Mouse (Mus musculus) kidney, adult 2 months (tissue): ENCODE data around the gene Lpin2. TPM values are rescaled to one million over a fixed set of nuclear protein-coding genes. Genes with fewer than 3 reads are reported as not detected.

Source experiments
- DNase-seq: peaks from one replicate; pipeline ENCODE4 v3.0.0; 2021
- H3K27ac ChIP-seq: fragments of 200-500 bp; 2 replicates; pipeline ENCODE4 v1.5.1; 2012; ENCODE audit warnings: low read depth, low read length, control low read depth, inconsistent platforms; ENCODE audit not compliant: insufficient read depth
- H3K27me3 ChIP-seq: fragments of 200-500 bp; replicated peaks from 2 replicates; pipeline ENCODE4 v1.6.1; 2012; ENCODE audit warnings: mild to moderate bottlenecking, moderate library complexity, low read length, inconsistent platforms; ENCODE audit not compliant: control insufficient read depth, insufficient read depth
- H3K36me3 ChIP-seq: fragments of 200-500 bp; 2 replicates; pipeline ENCODE4 v1.6.1; 2012; ENCODE audit warnings: mild to moderate bottlenecking, moderate library complexity, low read length, inconsistent platforms; ENCODE audit not compliant: control insufficient read depth, insufficient read depth
- H3K4me1 ChIP-seq: fragments of 200-500 bp; 2 replicates; pipeline ENCODE4 v1.6.1; 2011; ENCODE audit warnings: low read length; ENCODE audit not compliant: control insufficient read depth, insufficient read depth
- H3K4me3 ChIP-seq: fragments of 200-500 bp; 2 replicates; pipeline ENCODE4 v1.5.1; 2011; ENCODE audit warnings: mild to moderate bottlenecking, low read depth, low read length, control low read depth; ENCODE audit not compliant: insufficient read depth
- CTCF ChIP-seq: fragments of 200-500 bp; conservative IDR thresholded peaks from 2 replicates; pipeline ENCODE4 v1.5.1; 2011; ENCODE audit warnings: low read depth, mild to moderate bottlenecking, control low read depth, low read length, moderate library complexity, mixed read lengths; ENCODE audit not compliant: insufficient read depth, insufficient read length
- POLR2A ChIP-seq: fragments of 200-500 bp; IDR thresholded peaks from one replicate; pipeline ENCODE4 v1.6.1; 2011; ENCODE audit warnings: low read depth, low read length, control low read depth
- WGBS: fragments of 180-500 bp; shearing (Covaris S2); methylation state at CpG from one replicate; pipeline ENCODE4 v1.1.7; 2018; 5-methylcytosine and 5-hydroxymethylcytosine counted together
- polyA plus RNA-seq: library from polyadenylated mRNA; depleted of rRNA; stranded (reverse); fragments of >200 nt; gene quantifications from 2 replicates; pipeline ENCODE4 v1.2.3, GENCODE M21; 2012

Gene Lpin2
- polyA plus RNA-seq, 1 experiment: 17.7 TPM

DNA sequence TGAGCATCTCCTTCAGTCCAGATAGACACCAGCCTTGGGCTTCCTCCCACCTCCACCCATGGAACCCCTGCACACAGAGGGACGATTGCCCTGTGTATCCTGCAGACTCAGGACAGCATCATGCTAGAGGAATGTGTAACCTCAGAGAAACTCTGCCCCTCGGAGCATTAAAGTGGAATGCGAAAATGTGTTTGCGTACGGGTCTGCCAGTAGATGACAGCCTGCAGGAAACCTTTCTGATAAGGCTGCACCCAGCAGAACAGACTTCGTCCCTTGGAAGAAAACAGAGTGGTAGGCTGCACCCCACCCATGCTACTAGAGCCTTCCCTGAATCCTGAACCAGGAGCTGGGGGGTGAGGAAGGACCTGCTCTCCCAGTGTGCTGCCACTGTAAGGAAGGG is 102.5 kb downstream of the Lpin2 start:
- Histone ChIP-seq H3K36me3 (no peaks in the 10 kb centered on the region), H3K27ac (no peak overlapping the region), H3K4me3 (no peak overlapping the region), H3K27me3 (no peaks in the 10 kb centered on the region), H3K4me1 (peaks cover 11% of the 10 kb centered on the region; the same call in 1 of the 2 replicates)
- no peak for DNase-seq
- TF ChIP-seq CTCF (no peak), POLR2A (no peak)
- 35% methylated on average over 6 of the region's 6 CpGs for WGBS

GRCm38 (mm10) chr17:71285929-71286328 is 103.6 kb downstream of the Lpin2 start:
- peak; percentile 74 for DNase-seq
- no peaks in the 10 kb centered on the region for H3K27me3 ChIP-seq
- H3K36me3 ChIP-seq: no peaks in the 10 kb centered on the region
- H3K27ac ChIP-seq: no peak overlapping the region
- WGBS: 51% methylated on average over 6 of the region's 6 CpGs
- TF ChIP-seq CTCF: no peak
- no peak for TF ChIP-seq POLR2A
- H3K4me1 ChIP-seq: peaks cover 11% of the 10 kb centered on the region; the same call in 1 of the 2 replicates
- no peak overlapping the region for H3K4me3 ChIP-seq

DNA sequence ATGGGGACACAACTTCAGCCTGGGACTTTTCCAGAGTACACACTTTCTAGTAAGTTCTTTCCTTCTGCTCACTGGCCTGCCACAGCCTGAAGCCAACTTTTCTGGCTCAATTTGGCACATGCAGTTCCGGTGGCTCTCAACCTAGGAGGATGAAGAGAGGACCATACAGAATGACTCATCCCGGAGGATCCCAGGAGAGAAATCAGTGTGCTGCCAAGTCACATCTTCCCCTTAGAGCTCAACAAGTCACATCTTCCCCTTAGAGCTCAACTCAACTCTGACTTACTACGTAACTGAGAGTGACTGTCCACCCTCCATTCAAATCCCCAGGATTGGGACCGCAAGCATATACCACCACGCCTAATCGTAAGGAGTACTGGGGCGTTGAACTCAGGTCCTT is 105.2 kb downstream of the Lpin2 start:
- H3K4me1 ChIP-seq: peaks cover 9% of the 10 kb centered on the region; the same call in 1 of the 2 replicates
- H3K36me3 ChIP-seq: no peaks in the 10 kb centered on the region
- H3K27me3 ChIP-seq: no peaks in the 10 kb centered on the region
- H3K4me3 ChIP-seq: no peak overlapping the region
- TF ChIP-seq CTCF (no peak), POLR2A (no peak)
- no peak for DNase-seq
- 89% methylated on average over 7 of the region's 7 CpGs for WGBS
- H3K27ac ChIP-seq: no peak overlapping the region

- no peak overlapping the region for H3K27ac ChIP-seq
- peaks cover 9% of the 10 kb centered on the region; the same call in 1 of the 2 replicates for H3K4me1 ChIP-seq
- no peak for DNase-seq
- H3K4me3 ChIP-seq: no peak overlapping the region
- 74% methylated on average over 11 of the region's 11 CpGs for WGBS
- H3K36me3 ChIP-seq: no peaks in the 10 kb centered on the region
- no peaks in the 10 kb centered on the region for H3K27me3 ChIP-seq
- TF ChIP-seq POLR2A (no peak), CTCF (no peak)
These were observed 105.9 kb downstream of the Lpin2 start for GRCm38 (mm10) chr17:71288145-71288758.

GRCm38 (mm10) chr17:71288808-71289548 is 106.6 kb downstream of the Lpin2 start:
- TF ChIP-seq POLR2A: no peak
- no peak for TF ChIP-seq CTCF
- H3K27ac ChIP-seq: no peak overlapping the region
- WGBS: 66% methylated on average over 10 of the region's 10 CpGs
- DNase-seq: peak; percentile 80
- no peaks in the 10 kb centered on the region for H3K36me3 ChIP-seq
- no peaks in the 10 kb centered on the region for H3K27me3 ChIP-seq
- peaks cover 9% of the 10 kb centered on the region; the same call in 1 of the 2 replicates for H3K4me1 ChIP-seq
- H3K4me3 ChIP-seq: no peak overlapping the region

- Histone ChIP-seq H3K4me3 (no peak overlapping the region), H3K27ac (no peak overlapping the region), H3K4me1 (peaks cover 8% of the 10 kb centered on the region; the same call in 1 of the 2 replicates), H3K27me3 (no peaks in the 10 kb centered on the region), H3K36me3 (no peaks in the 10 kb centered on the region)
- DNase-seq: no peak
- 84% methylated on average over 6 of the region's 6 CpGs for WGBS
- no peak for TF ChIP-seq CTCF
These were observed 107.3 kb downstream of the Lpin2 start for GRCm38 (mm10) chr17:71289572-71290176.

- DNase-seq: peak; percentile 58
- WGBS: 73% methylated on average over 7 of the region's 7 CpGs
- TF ChIP-seq CTCF: no peak
These were observed 108.4 kb downstream of the Lpin2 start for GRCm38 (mm10) chr17:71290486-71291410.

More at GRCm38 (mm10) chr17:71290486-71291410, 108.4 kb downstream of the Lpin2 start:
- H3K27ac ChIP-seq: no peak overlapping the region
- no peaks in the 10 kb centered on the region; the same call in 1 of the 2 replicates for H3K4me1 ChIP-seq
- no peaks in the 10 kb centered on the region for H3K36me3 ChIP-seq
- no peak overlapping the region for H3K4me3 ChIP-seq
- no peaks in the 10 kb centered on the region for H3K27me3 ChIP-seq
